Mouse (Mus musculus) naive thymus-derived CD4-positive, alpha-beta T cell, adult 5 months (primary cell): ENCODE measurements around the gene Slc22a12. TPM values are rescaled to one million over a fixed set of nuclear protein-coding genes. Genes with fewer than 3 reads are reported as not detected.

Source experiments
- polyA plus RNA-seq: library from polyadenylated mRNA; unstranded; fragments of 100-300 nt; shearing (Covaris generic); gene quantifications from one replicate; pipeline ENCODE4 v1.2.1, GENCODE M21; 2017

Slc22a12 gene
- polyA plus RNA-seq = not detected

DNA sequence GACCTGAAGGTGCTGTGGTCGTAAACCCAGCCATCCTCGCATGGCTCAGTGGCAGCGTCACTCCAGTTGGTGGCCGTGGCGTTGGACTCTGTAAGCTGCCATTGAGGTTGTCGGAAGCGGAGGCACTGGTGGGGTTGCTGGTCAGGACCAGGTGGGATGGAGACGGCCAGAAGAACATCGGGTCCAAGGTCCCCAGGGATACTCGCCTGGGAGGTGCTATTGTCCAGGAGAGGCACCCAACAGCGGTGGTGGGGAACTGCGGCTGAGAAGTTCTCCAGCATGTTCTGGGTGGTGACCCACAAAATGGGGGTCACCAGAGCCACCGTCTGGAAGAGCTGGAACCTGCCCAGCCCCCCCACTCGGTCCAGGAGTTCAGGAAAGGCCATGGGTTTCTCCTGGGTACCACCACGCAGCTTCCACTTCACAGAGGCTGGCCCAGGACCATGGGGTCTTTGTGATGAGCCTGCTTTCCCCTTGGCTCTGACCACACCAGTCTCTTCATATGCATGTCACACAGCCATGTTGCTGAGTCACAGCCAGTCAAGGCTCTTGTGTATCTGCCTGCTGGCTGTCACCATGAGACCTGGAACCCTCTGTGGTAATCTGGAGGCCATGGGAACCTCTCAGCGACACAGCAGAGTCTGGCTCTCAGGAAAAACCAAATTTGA lies at the start of gene Slc22a12:
Gene Slc22a12, minus strand, starts transcription at position 666 of the 668 bp plus-strand sequence.

Other genes with a start within 250 kb of the Slc22a12 start
- gene Cdc42bpg, start 236.6 kb downstream of the Slc22a12 start, polyA plus RNA-seq = 0.21 TPM
- gene Men1, start 208.1 kb downstream of the Slc22a12 start, polyA plus RNA-seq = 54.5 TPM
- 212 TPM for gene Map4k2, start 201.9 kb downstream of the Slc22a12 start, polyA plus RNA-seq
- gene Sf1, start 179.3 kb downstream of the Slc22a12 start, polyA plus RNA-seq = 554 TPM
- gene Pygm, start 158.6 kb downstream of the Slc22a12 start, polyA plus RNA-seq = 8.2 TPM
- 594 TPM for gene Rasgrp2, start 143.7 kb downstream of the Slc22a12 start, polyA plus RNA-seq
- gene Nrxn2, start 124.3 kb downstream of the Slc22a12 start, polyA plus RNA-seq = not detected